Mouse (Mus musculus) hindbrain, embryonic 11.5 days (tissue): ENCODE data around the gene Gnas. TPM values are rescaled to one million over a fixed set of nuclear protein-coding genes. Genes with fewer than 3 reads are reported as not detected.

Experiments used
- ATAC-seq: fragments of 200-750 bp; cut with Nextera tagmentation; 2 replicates; pipeline ENCODE4 v1.8.0; 2017; ENCODE audit warnings: mild to moderate bottlenecking, moderate TSS enrichment, moderate library complexity; ENCODE audit not compliant: low FRiP score
- DNase-seq: peaks from one replicate; pipeline ENCODE4 v3.0.0-alpha.2; 2015; ENCODE audit warnings: low spot score
- H3K27ac ChIP-seq: fragments of 300-500 bp; sonication (generic); 2 replicates; pipeline ENCODE4 v1.5.1; 2014; ENCODE audit warnings: mild to moderate bottlenecking, low read depth, low read length
- H3K27me3 ChIP-seq: fragments of 300-500 bp; sonication (generic); 2 replicates; pipeline ENCODE4 v1.6.1; 2014; ENCODE audit warnings: mild to moderate bottlenecking, low read length, moderate library complexity, mixed read lengths; ENCODE audit not compliant: control insufficient read depth, insufficient read depth
- H3K36me3 ChIP-seq: fragments of 300-500 bp; sonication (generic); 2 replicates; pipeline ENCODE4 v1.6.1; 2014; ENCODE audit warnings: mild to moderate bottlenecking, low read length, moderate library complexity, mixed read lengths; ENCODE audit not compliant: control insufficient read depth, insufficient read depth
- H3K4me1 ChIP-seq: fragments of 300-500 bp; sonication (generic); replicated peaks from 2 replicates; pipeline ENCODE4 v1.6.1; 2014; ENCODE audit warnings: low read length, mixed read lengths; ENCODE audit not compliant: control insufficient read depth, insufficient read depth
- H3K4me2 ChIP-seq: fragments of 300-500 bp; sonication (generic); replicated peaks from 2 replicates; pipeline ENCODE4 v1.6.1; 2014; ENCODE audit warnings: mild to moderate bottlenecking, low read depth, low read length
- H3K4me3 ChIP-seq: fragments of 300-500 bp; sonication (generic); 2 replicates; pipeline ENCODE4 v1.5.1; 2014; ENCODE audit warnings: low read depth, low read length
- H3K9ac ChIP-seq: fragments of 300-500 bp; sonication (generic); 2 replicates; pipeline ENCODE4 v1.6.1; 2014; ENCODE audit warnings: low read depth, low read length
- H3K9me3 ChIP-seq: fragments of 300-500 bp; sonication (generic); 2 replicates; pipeline ENCODE4 v1.6.1; 2016; ENCODE audit warnings: low read length; ENCODE audit not compliant: control insufficient read depth
- WGBS: fragments of 180-500 bp; shearing (Covaris S2); extraction: QIAGEN DNeasy Blood & Tissue Kit; methylation state at CpG from one replicate; pipeline ENCODE4 v1.1.7; 2014; 5-methylcytosine and 5-hydroxymethylcytosine counted together
- polyA plus RNA-seq: library from polyadenylated mRNA; unstranded; fragments of >200 nt; fragmentation: Nextera tagmentation; extraction: Ambion mirVana; gene quantifications from 2 replicates; pipeline ENCODE4 v1.2.1, GENCODE M21; 2014

Gnas gene
- polyA plus RNA-seq, 1 experiment from 2014 or later: 1,233 TPM

GRCm38 (mm10) chr2:174337275-174337674, 53.2 kb downstream of the Gnas start:
- no peak overlapping the region for H3K4me2 ChIP-seq
- no peaks in the 10 kb centered on the region for H3K36me3 ChIP-seq
- H3K4me3 ChIP-seq: no peak overlapping the region; the same call in 1 of the 2 replicates
- 89% methylated on average over 13 of the region's 13 CpGs for WGBS
- no peak for DNase-seq
- ATAC-seq: no peak
- H3K27ac ChIP-seq: no peak overlapping the region
- H3K9ac ChIP-seq: no peak overlapping the region
- H3K9me3 ChIP-seq: no peaks in the 10 kb centered on the region
- H3K4me1 ChIP-seq: peaks cover 4% of the 10 kb centered on the region; the same call in 1 of the 2 replicates
- no peaks in the 10 kb centered on the region for H3K27me3 ChIP-seq

- peak; percentile 23 for ATAC-seq
- H3K4me1 ChIP-seq: peaks cover 2% of the 10 kb centered on the region; the same call in 1 of the 2 replicates
- WGBS: 100% methylated on average over 1 of the region's 1 CpGs
- H3K4me3 ChIP-seq: no peak overlapping the region
- no peak overlapping the region for H3K27ac ChIP-seq
- H3K9ac ChIP-seq: no peak overlapping the region
- no peaks in the 10 kb centered on the region for H3K27me3 ChIP-seq
- 0 out of 2 replicates have a peak, but pooled peaks cover 1% of the 10 kb centered on the region for H3K36me3 ChIP-seq
- H3K9me3 ChIP-seq: no peaks in the 10 kb centered on the region
- no peak overlapping the region for H3K4me2 ChIP-seq
- no peak for DNase-seq
Measured at GRCm38 (mm10) chr2:174339701-174340100, 55.6 kb downstream of the Gnas start.

GRCm38 (mm10) chr2:174340229-174340892, 56.2 kb downstream of the Gnas start:
- H3K27ac ChIP-seq: no peak overlapping the region
- H3K4me1 ChIP-seq: peaks cover 2% of the 10 kb centered on the region; the same call in 1 of the 2 replicates
- H3K4me3 ChIP-seq: no peak overlapping the region
- H3K9ac ChIP-seq: no peak overlapping the region
- no peaks in the 10 kb centered on the region for H3K27me3 ChIP-seq
- ATAC-seq (peak; percentile 23; the same call in 1 of the 2 replicates), DNase-seq (no peak)
- WGBS: 90% methylated on average over 3 of the region's 3 CpGs
- H3K36me3 ChIP-seq: peaks cover 6% of the 10 kb centered on the region
- H3K4me2 ChIP-seq: no peak overlapping the region
- H3K9me3 ChIP-seq: no peaks in the 10 kb centered on the region

GRCm38 (mm10) chr2:174340893-174341580, 56.9 kb downstream of the Gnas start:
- H3K27ac ChIP-seq: no peak overlapping the region
- H3K36me3 ChIP-seq: peaks cover 12% of the 10 kb centered on the region
- peaks cover 2% of the 10 kb centered on the region; the same call in 1 of the 2 replicates for H3K4me1 ChIP-seq

GRCm38 (mm10) chr2:174342793-174343400, 58.8 kb downstream of the Gnas start:
- H3K36me3 ChIP-seq: peaks cover 21% of the 10 kb centered on the region
- DNase-seq (no peak), ATAC-seq (no peak)
- H3K9ac ChIP-seq: no peak overlapping the region
- H3K4me1 ChIP-seq: no peaks in the 10 kb centered on the region; the same call in 1 of the 2 replicates
- no peak overlapping the region for H3K4me3 ChIP-seq
- WGBS: 74% methylated on average over 8 of the region's 8 CpGs
- no peak overlapping the region for H3K27ac ChIP-seq
- no peaks in the 10 kb centered on the region for H3K27me3 ChIP-seq
- no peaks in the 10 kb centered on the region for H3K9me3 ChIP-seq
- H3K4me2 ChIP-seq: no peak overlapping the region

More at GRCm38 (mm10) chr2:174340893-174341580, 56.9 kb downstream of the Gnas start:
- H3K4me3 ChIP-seq: no peak overlapping the region
- H3K27me3 ChIP-seq: no peaks in the 10 kb centered on the region
- ATAC-seq: no peak
- 89% methylated on average over 4 of the region's 4 CpGs for WGBS
- no peak overlapping the region for H3K9ac ChIP-seq
- DNase-seq: no peak
- no peaks in the 10 kb centered on the region for H3K9me3 ChIP-seq
- H3K4me2 ChIP-seq: no peak overlapping the region

- no peaks in the 10 kb centered on the region; the same call in 1 of the 2 replicates for H3K4me1 ChIP-seq
- peaks cover 21% of the 10 kb centered on the region for H3K36me3 ChIP-seq
- H3K4me2 ChIP-seq: no peak overlapping the region
- DNase-seq (no peak), ATAC-seq (no peak)
- no peaks in the 10 kb centered on the region for H3K9me3 ChIP-seq
- H3K4me3 ChIP-seq: no peak overlapping the region
- no peak overlapping the region for H3K9ac ChIP-seq
- 60% methylated on average over 1 of the region's 1 CpGs for WGBS
- H3K27me3 ChIP-seq: no peaks in the 10 kb centered on the region
- H3K27ac ChIP-seq: no peak overlapping the region
Measured at GRCm38 (mm10) chr2:174343566-174343965, 59.4 kb downstream of the Gnas start.

GRCm38 (mm10) chr2:174344003-174344655, 60.0 kb downstream of the Gnas start:
- Histone ChIP-seq H3K36me3 (peaks cover 21% of the 10 kb centered on the region), H3K27ac (no peak overlapping the region), H3K27me3 (no peaks in the 10 kb centered on the region), H3K4me1 (no peaks in the 10 kb centered on the region; the same call in 1 of the 2 replicates), H3K9me3 (no peaks in the 10 kb centered on the region), H3K9ac (no peak overlapping the region), H3K4me3 (no peak overlapping the region), H3K4me2 (no peak overlapping the region)
- WGBS: 53% methylated on average over 3 of the region's 3 CpGs
- DNase-seq (peak; percentile 63), ATAC-seq (peak; percentile 41; the same call in 1 of the 2 replicates)

GRCm38 (mm10) chr2:174344996-174345395, 60.9 kb downstream of the Gnas start:
- ATAC-seq (no peak), DNase-seq (no peak)
- Histone ChIP-seq H3K36me3 (peaks cover 21% of the 10 kb centered on the region), H3K4me2 (no peak overlapping the region), H3K27me3 (no peaks in the 10 kb centered on the region), H3K27ac (no peak overlapping the region), H3K4me1 (no peaks in the 10 kb centered on the region; the same call in 1 of the 2 replicates), H3K9me3 (no peaks in the 10 kb centered on the region), H3K9ac (no peak overlapping the region), H3K4me3 (no peak overlapping the region)
- 94% methylated on average over 16 of the region's 16 CpGs for WGBS
